Mouse (Mus musculus): ENCODE measurements at regions not wholly inside any gene's neighbourhood (a gene's known extent, or its start where the extent isn't known, plus 50 kb on each side); places are given as distances from the start of the nearest gene placed in this dataset.
A peak's percentile ranks its signal among the peaks of the same experiment; 100 is the strongest.

- H3K9me3 ChIP-seq (replicated peaks): no peaks in the 10 kb centered on the region
- DNase-seq (ENCODE audit: low spot score): no peak
- no peaks in the 10 kb centered on the region for H3K36me3 ChIP-seq
- WGBS: 76% methylated on average over 5 of the region's 5 CpGs
- no peak overlapping the region for H3K4me3 ChIP-seq
- H3K4me1 ChIP-seq: no peaks in the 10 kb centered on the region
- H3K27ac ChIP-seq (replicated peaks): no peak overlapping the region
- H3K27me3 ChIP-seq (ENCODE audit: low read depth, poor library complexity, severe bottlenecking): no peaks in the 10 kb centered on the region
These were observed 155.2 kb upstream of the Jag1 start for GRCm38 (mm10) chr2:137271575-137272180.

- Histone ChIP-seq H3K4me1 (no peaks in the 10 kb centered on the region), H3K27ac (replicated peaks) (no peak overlapping the region), H3K9me3 (replicated peaks) (no peaks in the 10 kb centered on the region), H3K4me3 (no peak overlapping the region), H3K36me3 (no peaks in the 10 kb centered on the region), H3K27me3 (ENCODE audit: low read depth, poor library complexity, severe bottlenecking) (no peaks in the 10 kb centered on the region)
- WGBS: 81% methylated on average over 2 of the region's 2 CpGs
- DNase-seq (ENCODE audit: low spot score): no peak
These were observed 146.5 kb upstream of the Jag1 start for GRCm38 (mm10) chr2:137262911-137263310.

- Histone ChIP-seq H3K4me3 (no peak overlapping the region), H3K9me3 (replicated peaks) (no peaks in the 10 kb centered on the region), H3K27ac (replicated peaks) (no peak overlapping the region), H3K36me3 (no peaks in the 10 kb centered on the region), H3K4me1 (no peaks in the 10 kb centered on the region), H3K27me3 (ENCODE audit: low read depth, poor library complexity, severe bottlenecking) (no peaks in the 10 kb centered on the region)
- WGBS: 79% methylated on average over 8 of the region's 8 CpGs
- no peak for DNase-seq (ENCODE audit: low spot score)
These were observed 141.5 kb upstream of the Jag1 start for GRCm38 (mm10) chr2:137257847-137258515.

GRCm38 (mm10) chr2:137247931-137248330, 131.5 kb upstream of the Jag1 start:
- WGBS: 63% methylated on average over 7 of the region's 7 CpGs
- Histone ChIP-seq H3K27me3 (ENCODE audit: low read depth, poor library complexity, severe bottlenecking) (no peaks in the 10 kb centered on the region), H3K36me3 (no peaks in the 10 kb centered on the region), H3K4me3 (no peak overlapping the region), H3K27ac (replicated peaks) (no peak overlapping the region), H3K4me1 (peaks cover 10% of the 10 kb centered on the region), H3K9me3 (replicated peaks) (no peaks in the 10 kb centered on the region)
- no peak for DNase-seq (ENCODE audit: low spot score)

GRCm38 (mm10) chr2:137244370-137244769, 127.9 kb upstream of the Jag1 start:
- H3K36me3 ChIP-seq: no peaks in the 10 kb centered on the region
- WGBS: 75% methylated on average over 6 of the region's 6 CpGs
- H3K27me3 ChIP-seq (ENCODE audit: low read depth, poor library complexity, severe bottlenecking): no peaks in the 10 kb centered on the region
- H3K4me3 ChIP-seq: no peak overlapping the region
- H3K4me1 ChIP-seq: peaks cover 10% of the 10 kb centered on the region
- no peak for DNase-seq (ENCODE audit: low spot score)
- H3K27ac ChIP-seq (replicated peaks): no peak overlapping the region
- H3K9me3 ChIP-seq (replicated peaks): no peaks in the 10 kb centered on the region

- no peaks in the 10 kb centered on the region for H3K27me3 ChIP-seq (ENCODE audit: low read depth, poor library complexity, severe bottlenecking)
- no peaks in the 10 kb centered on the region for H3K9me3 ChIP-seq (replicated peaks)
- no peaks in the 10 kb centered on the region for H3K36me3 ChIP-seq
- no peak overlapping the region for H3K4me3 ChIP-seq
- H3K27ac ChIP-seq (replicated peaks): no peak overlapping the region
- 10% methylated on average over 5 of the region's 5 CpGs for WGBS
- DNase-seq (ENCODE audit: low spot score): peak; percentile 24
- H3K4me1 ChIP-seq: peaks cover 10% of the 10 kb centered on the region
These were observed 127.5 kb upstream of the Jag1 start for GRCm38 (mm10) chr2:137243914-137244313.

- Histone ChIP-seq H3K27ac (replicated peaks) (no peak overlapping the region), H3K27me3 (ENCODE audit: low read depth, poor library complexity, severe bottlenecking) (no peaks in the 10 kb centered on the region), H3K9me3 (replicated peaks) (no peaks in the 10 kb centered on the region), H3K4me1 (no peaks in the 10 kb centered on the region), H3K36me3 (no peaks in the 10 kb centered on the region), H3K4me3 (no peak overlapping the region)
- WGBS: 67% methylated on average over 3 of the region's 3 CpGs
- no peak for DNase-seq (ENCODE audit: low spot score)
These were observed 120.5 kb upstream of the Jag1 start for GRCm38 (mm10) chr2:137236961-137237360.

- no peak for DNase-seq (ENCODE audit: low spot score)
- WGBS: 94% methylated on average over 3 of the region's 3 CpGs
These were observed 117.5 kb upstream of the Jag1 start for GRCm38 (mm10) chr2:137233936-137234335.

GRCm38 (mm10) chr2:137231161-137231560, 114.7 kb upstream of the Jag1 start:
- Histone ChIP-seq H3K27me3 (ENCODE audit: low read depth, poor library complexity, severe bottlenecking) (no peaks in the 10 kb centered on the region), H3K4me1 (peaks cover 23% of the 10 kb centered on the region), H3K9me3 (replicated peaks) (no peaks in the 10 kb centered on the region), H3K4me3 (no peak overlapping the region), H3K36me3 (no peaks in the 10 kb centered on the region), H3K27ac (replicated peaks) (no peak overlapping the region)
- no peak for DNase-seq (ENCODE audit: low spot score)

More at GRCm38 (mm10) chr2:137233936-137234335, 117.5 kb upstream of the Jag1 start:
- Histone ChIP-seq H3K27ac (replicated peaks) (no peak overlapping the region), H3K36me3 (no peaks in the 10 kb centered on the region), H3K9me3 (replicated peaks) (no peaks in the 10 kb centered on the region), H3K4me3 (no peak overlapping the region), H3K27me3 (ENCODE audit: low read depth, poor library complexity, severe bottlenecking) (no peaks in the 10 kb centered on the region), H3K4me1 (peaks cover 17% of the 10 kb centered on the region)

GRCm38 (mm10) chr2:137229422-137230069, 113.1 kb upstream of the Jag1 start:
- Histone ChIP-seq H3K36me3 (no peaks in the 10 kb centered on the region), H3K9me3 (replicated peaks) (no peaks in the 10 kb centered on the region), H3K27me3 (ENCODE audit: low read depth, poor library complexity, severe bottlenecking) (no peaks in the 10 kb centered on the region), H3K27ac (replicated peaks) (peak overlapping the region; percentile 67), H3K4me3 (no peak overlapping the region), H3K4me1 (peaks cover 23% of the 10 kb centered on the region)
- DNase-seq (ENCODE audit: low spot score): peak; percentile 22
- 38% methylated on average over 1 of the region's 1 CpGs for WGBS

GRCm38 (mm10) chr2:137227495-137227894, 111.1 kb upstream of the Jag1 start:
- WGBS: 88% methylated on average over 4 of the region's 4 CpGs
- H3K4me3 ChIP-seq: no peak overlapping the region
- H3K36me3 ChIP-seq: no peaks in the 10 kb centered on the region

GRCm38 (mm10) chr2:137224702-137225552, 108.5 kb upstream of the Jag1 start:
- no peaks in the 10 kb centered on the region for H3K9me3 ChIP-seq (replicated peaks)
- no peaks in the 10 kb centered on the region for H3K27me3 ChIP-seq (ENCODE audit: low read depth, poor library complexity, severe bottlenecking)
- peaks cover 14% of the 10 kb centered on the region for H3K4me1 ChIP-seq
- H3K36me3 ChIP-seq: no peaks in the 10 kb centered on the region
- H3K27ac ChIP-seq (replicated peaks): no peak overlapping the region
- DNase-seq (ENCODE audit: low spot score): no peak
- H3K4me3 ChIP-seq: no peak overlapping the region
- 86% methylated on average over 10 of the region's 10 CpGs for WGBS

More at GRCm38 (mm10) chr2:137227495-137227894, 111.1 kb upstream of the Jag1 start:
- H3K4me1 ChIP-seq: peaks cover 23% of the 10 kb centered on the region
- H3K27me3 ChIP-seq (ENCODE audit: low read depth, poor library complexity, severe bottlenecking): no peaks in the 10 kb centered on the region
- no peak for DNase-seq (ENCODE audit: low spot score)
- H3K9me3 ChIP-seq (replicated peaks): no peaks in the 10 kb centered on the region
- H3K27ac ChIP-seq (replicated peaks): no peak overlapping the region
